In genomic region chrX:158947191-158947590, GRCm38 (mm10) we compare ENCODE assay signal across 16 mouse cellular contexts.
A peak's percentile ranks its signal among the peaks of the same experiment; 100 is the strongest.
DNase-seq lines count a peak whose midpoint lies in the region; ATAC-seq lines count a peak whose summit lies in the region.
"Had no signal": no experiment of that assay in that cellular context is flagged by ENCODE, and none has a peak within 500 bp of the region (broad histone marks: within the 10 kb centered on the region; RNA-seq: fewer than 3 reads in every experiment).

No protein-coding gene starts in this region.

- no peak for ATAC-seq in CD4-positive, CD25-positive, alpha-beta regulatory T cell, adult 4 months
- ATAC-seq: activated CD4-positive, CD25-positive, alpha-beta regulatory T cell, adult 4 months; liver, postnatal 0 days; lung, postnatal 0 days had no signal

- DNase-seq in layer of hippocampus, adult 11-12 months (ENCODE audit: low spot score) = peak; percentile 4
- DNase-seq in layer of hippocampus, adult 18-20 months (ENCODE audit: low spot score in 2 of 2) = no peak
- peak; percentile 82 for DNase-seq in cerebellum, adult 11 months
- DNase-seq in cerebellum, adult 9-10 months = peak; percentile 95
- DNase-seq in gastrocnemius, postnatal 4 days (ENCODE audit: low spot score in 2 of 2) = no peak
- DNase-seq in spleen, postnatal 10 days (ENCODE audit: low spot score in 2 of 2) = no peak
- DNase-seq: adrenal gland, adult 8-10 months; B cell, adult 2 months; gastrocnemius, postnatal 25 days; heart, postnatal 36 days; kidney, adult 2 months; liver, postnatal 0 days; right cerebral cortex, postnatal 14 days had no signal

Comparison
In these comparisons a context has a peak if more than half of its experiments do, and no peak if none do; other contexts are left out.
1. DNase-seq: peak in layer of hippocampus, adult 11-12 months (single experiment), cerebellum, adult 11 months (single experiment) and cerebellum, adult 9-10 months (single experiment); none in layer of hippocampus, adult 18-20 months (0 of 2), gastrocnemius, postnatal 4 days (0 of 2) and spleen, postnatal 10 days (0 of 2).